Mouse (Mus musculus): ENCODE measurements around the gene Lgsn.

DNA sequence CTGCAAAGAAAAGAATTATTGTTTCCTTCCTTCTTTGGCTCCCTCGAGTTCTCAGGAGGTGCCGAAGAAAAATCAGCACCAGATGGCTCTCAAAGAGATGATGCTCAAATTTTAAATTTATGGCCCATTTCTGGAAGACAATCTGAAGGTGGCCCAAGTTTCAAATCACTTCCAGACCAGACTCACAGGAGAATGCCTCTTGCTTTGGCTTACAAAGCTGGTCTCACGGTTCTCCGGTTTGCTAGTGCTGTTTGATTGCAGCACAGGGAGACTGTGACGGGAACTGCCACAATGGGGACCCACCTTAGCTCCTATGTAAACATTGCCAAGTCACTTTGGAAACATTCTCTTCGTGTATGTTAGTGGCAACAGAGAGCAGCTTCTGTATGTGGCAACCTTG, 26.5 kb upstream of the Lgsn start:
- TF ChIP-seq CTCF (IDR thresholded peaks at IDR 0.05; ENCODE audit: extremely low read depth, insufficient read depth, insufficient read length, insufficient replicate concordance): no peak
- TF ChIP-seq POLR2A (IDR thresholded peaks at IDR 0.05; ENCODE audit: low read depth, low read length): no peak

All from spleen, adult 2 months (tissue).